Mouse (Mus musculus): Measurements from ENCODE around the gene Zranb1.

DNA sequence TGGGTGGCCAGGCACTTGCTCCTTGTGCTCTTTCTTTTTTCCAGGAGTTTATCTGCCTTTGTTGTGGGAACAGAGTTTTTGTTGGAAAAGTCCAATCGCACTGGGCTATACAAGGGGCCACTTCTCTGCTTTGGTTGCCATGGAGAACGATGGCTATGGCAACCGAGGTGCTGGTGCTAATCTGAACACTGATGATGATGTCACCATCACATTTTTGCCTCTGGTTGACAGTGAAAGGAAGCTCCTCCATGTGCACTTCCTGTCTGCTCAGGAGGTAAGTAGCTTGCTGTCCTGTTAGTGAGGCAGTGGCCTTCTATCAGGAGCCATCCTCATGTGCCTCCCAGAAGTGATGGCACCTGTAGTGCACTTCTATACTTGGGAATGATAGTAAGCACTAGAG, 51.7 kb downstream of the Zranb1 start:
- TF ChIP-seq ZC3H11A (IDR thresholded peaks at IDR 0.05; ENCODE audit: borderline replicate concordance, low read depth, low read length) = no peak
- no peak for TF ChIP-seq HCFC1 (IDR thresholded peaks at IDR 0.05; ENCODE audit: borderline replicate concordance, insufficient read depth, low read length)

All from ES-E14 (cell line).